Mouse (Mus musculus) hindbrain, embryonic 15.5 days (tissue): Measurements from ENCODE around the gene Rest. TPM values are rescaled to one million over a fixed set of nuclear protein-coding genes. Genes with fewer than 3 reads are reported as not detected.

ENCODE experiments used
- ATAC-seq: fragments of 200-750 bp; cut with Nextera tagmentation; 2 replicates; pipeline ENCODE4 v1.8.0; 2017; ENCODE audit warnings: low read depth, moderate number of reproducible peaks, moderate TSS enrichment; ENCODE audit not compliant: low FRiP score
- H3K27ac ChIP-seq: fragments of 300-500 bp; sonication (generic); replicated peaks from 2 replicates; pipeline ENCODE4 v1.5.1; 2015; ENCODE audit warnings: mild to moderate bottlenecking, inconsistent platforms
- H3K27me3 ChIP-seq: fragments of 300-500 bp; sonication (generic); 2 replicates; pipeline ENCODE4 v1.6.1; 2015; ENCODE audit warnings: control low read depth, inconsistent platforms
- H3K36me3 ChIP-seq: fragments of 300-500 bp; sonication (generic); 2 replicates; pipeline ENCODE4 v1.6.1; 2015; ENCODE audit warnings: control low read depth, inconsistent platforms
- H3K4me1 ChIP-seq: fragments of 300-500 bp; sonication (generic); replicated peaks from 2 replicates; pipeline ENCODE4 v1.6.1; 2015; ENCODE audit warnings: control low read depth, inconsistent platforms
- H3K4me2 ChIP-seq: fragments of 300-500 bp; sonication (generic); 2 replicates; pipeline ENCODE4 v1.6.1; 2015; ENCODE audit warnings: moderate library complexity, mild to moderate bottlenecking, inconsistent platforms
- H3K4me3 ChIP-seq: fragments of 300-500 bp; sonication (generic); 2 replicates; pipeline ENCODE4 v1.5.1; 2015; ENCODE audit warnings: mild to moderate bottlenecking, inconsistent platforms
- H3K9ac ChIP-seq: fragments of 300-500 bp; sonication (generic); 2 replicates; pipeline ENCODE4 v1.6.1; 2015; ENCODE audit warnings: inconsistent platforms
- H3K9me3 ChIP-seq: fragments of 300-500 bp; sonication (generic); 2 replicates; pipeline ENCODE4 v1.6.1; 2016; ENCODE audit warnings: control low read depth, inconsistent platforms
- WGBS: fragments of 180-500 bp; shearing (Covaris S2); methylation state at CpG from one replicate; pipeline ENCODE4 v1.1.7; 2015; 5-methylcytosine and 5-hydroxymethylcytosine counted together
- polyA plus RNA-seq: library from polyadenylated mRNA; unstranded; fragments of >200 nt; fragmentation: Nextera tagmentation; extraction: Ambion mirVana; gene quantifications from 2 replicates; pipeline ENCODE4 v1.2.1, GENCODE M21; 2015

The Rest gene
- polyA plus RNA-seq, 1 experiment from 2014 or later: 7.1 TPM

DNA sequence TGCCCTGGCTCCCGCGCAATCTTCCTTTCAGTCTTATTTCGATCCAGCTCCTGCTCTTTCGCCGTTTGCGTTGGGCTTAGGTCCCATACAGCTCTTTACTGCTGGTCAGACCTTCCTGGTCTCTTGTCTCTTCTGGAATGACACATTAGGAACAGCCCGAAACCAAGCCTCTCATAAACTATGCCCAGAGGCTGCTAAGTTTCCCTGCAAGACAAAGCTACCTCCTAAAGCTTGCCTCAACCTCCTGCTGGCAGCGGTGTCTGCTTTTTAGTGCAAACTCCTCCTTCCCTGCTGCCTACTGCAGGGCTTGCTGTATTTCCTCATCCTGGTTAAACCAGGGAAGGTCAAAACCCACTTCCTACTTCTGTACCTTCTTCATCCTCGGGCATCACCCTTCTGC, 15.2 kb upstream of the Rest start:
- H3K4me1 ChIP-seq: peaks cover 13% of the 10 kb centered on the region
- H3K4me2 ChIP-seq: no peak overlapping the region
- WGBS: 71% methylated on average over 9 of the region's 9 CpGs
- H3K9me3 ChIP-seq: no peaks in the 10 kb centered on the region
- no peak overlapping the region for H3K27ac ChIP-seq
- H3K9ac ChIP-seq: no peak overlapping the region
- no peaks in the 10 kb centered on the region for H3K27me3 ChIP-seq
- H3K4me3 ChIP-seq: no peak overlapping the region
- H3K36me3 ChIP-seq: no peaks in the 10 kb centered on the region
- ATAC-seq: no peak

GRCm38 (mm10) chr5:77251656-77252055, 13.6 kb upstream of the Rest start:
- no peak for ATAC-seq
- Histone ChIP-seq H3K4me1 (no peaks in the 10 kb centered on the region), H3K4me2 (no peak overlapping the region), H3K9me3 (no peaks in the 10 kb centered on the region), H3K36me3 (no peaks in the 10 kb centered on the region), H3K9ac (no peak overlapping the region), H3K4me3 (no peak overlapping the region), H3K27ac (no peak overlapping the region), H3K27me3 (no peaks in the 10 kb centered on the region)
- WGBS: 45% methylated on average over 5 of the region's 5 CpGs

- no peaks in the 10 kb centered on the region for H3K4me1 ChIP-seq
- no peak overlapping the region for H3K27ac ChIP-seq
- no peak for ATAC-seq
- no peak overlapping the region for H3K4me3 ChIP-seq
- H3K9me3 ChIP-seq: no peaks in the 10 kb centered on the region
- no peaks in the 10 kb centered on the region for H3K36me3 ChIP-seq
- no peak overlapping the region for H3K4me2 ChIP-seq
- H3K27me3 ChIP-seq: no peaks in the 10 kb centered on the region
- 56% methylated on average over 8 of the region's 8 CpGs for WGBS
- no peak overlapping the region for H3K9ac ChIP-seq
Measured at GRCm38 (mm10) chr5:77252115-77252827, 13.0 kb upstream of the Rest start.

DNA sequence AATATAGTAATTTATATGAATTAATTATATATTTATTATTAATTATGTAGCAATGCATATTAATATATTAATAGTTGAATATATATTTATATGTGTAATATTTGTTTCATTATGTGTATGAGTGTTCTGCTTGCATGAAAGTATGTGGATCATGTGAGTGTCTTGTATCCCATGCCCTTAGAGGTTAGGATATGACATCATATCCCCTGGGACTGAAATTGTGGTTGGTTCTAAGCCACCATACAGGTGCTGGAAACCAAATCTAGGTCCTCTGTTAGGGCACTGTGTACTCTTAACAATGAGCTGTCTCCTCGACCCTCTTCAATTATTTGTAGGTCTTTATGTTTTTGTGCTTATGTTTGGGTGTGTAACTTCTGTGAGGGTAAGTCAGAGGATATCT, 12.1 kb upstream of the Rest start:
- no peaks in the 10 kb centered on the region for H3K4me1 ChIP-seq
- no peaks in the 10 kb centered on the region for H3K36me3 ChIP-seq
- H3K4me3 ChIP-seq: no peak overlapping the region
- no peak overlapping the region for H3K27ac ChIP-seq
- H3K27me3 ChIP-seq: no peaks in the 10 kb centered on the region
- no peak for ATAC-seq
- WGBS: 86% methylated on average over 1 of the region's 1 CpGs
- H3K4me2 ChIP-seq: no peak overlapping the region
- H3K9ac ChIP-seq: no peak overlapping the region
- no peaks in the 10 kb centered on the region for H3K9me3 ChIP-seq

DNA sequence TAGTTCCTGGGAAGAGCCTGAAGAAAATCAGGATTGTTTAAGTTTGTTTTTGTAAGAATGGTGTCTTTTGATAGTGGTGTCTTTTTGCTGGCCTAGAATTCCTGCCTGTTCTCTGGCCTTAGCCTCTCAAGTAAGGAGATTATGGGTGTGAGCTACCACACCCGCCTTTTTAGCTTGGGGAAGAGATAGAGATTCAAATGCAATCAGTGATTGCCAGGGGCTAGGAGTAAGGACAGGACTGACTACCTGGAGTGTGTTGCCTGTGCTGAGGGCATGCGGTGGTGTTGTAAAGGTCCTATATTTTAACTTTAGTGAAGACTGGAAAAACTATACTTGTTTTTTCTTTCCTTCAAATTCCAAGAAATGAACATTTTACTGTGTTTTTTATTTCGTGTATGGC, 10.9 kb upstream of the Rest start:
- ATAC-seq: no peak
- Histone ChIP-seq H3K4me2 (no peak overlapping the region), H3K36me3 (no peaks in the 10 kb centered on the region), H3K9ac (no peak overlapping the region), H3K27ac (no peak overlapping the region), H3K27me3 (no peaks in the 10 kb centered on the region), H3K9me3 (no peaks in the 10 kb centered on the region), H3K4me3 (no peak overlapping the region), H3K4me1 (no peaks in the 10 kb centered on the region)
- 73% methylated on average over 3 of the region's 3 CpGs for WGBS

- WGBS: 81% methylated on average over 3 of the region's 3 CpGs
- no peaks in the 10 kb centered on the region for H3K27me3 ChIP-seq
- H3K36me3 ChIP-seq: no peaks in the 10 kb centered on the region
- H3K4me1 ChIP-seq: no peaks in the 10 kb centered on the region
- no peak overlapping the region for H3K9ac ChIP-seq
- H3K27ac ChIP-seq: no peak overlapping the region
- no peak overlapping the region for H3K4me3 ChIP-seq
- no peak for ATAC-seq
- H3K9me3 ChIP-seq: no peaks in the 10 kb centered on the region
- no peak overlapping the region for H3K4me2 ChIP-seq
Measured at GRCm38 (mm10) chr5:77257603-77258002, 7.7 kb upstream of the Rest start.

- no peak for ATAC-seq
- no peak overlapping the region for H3K27ac ChIP-seq
- no peaks in the 10 kb centered on the region for H3K36me3 ChIP-seq
- H3K4me2 ChIP-seq: no peak overlapping the region
- H3K27me3 ChIP-seq: no peaks in the 10 kb centered on the region
- H3K9me3 ChIP-seq: no peaks in the 10 kb centered on the region
- no peak overlapping the region for H3K4me3 ChIP-seq
- no peaks in the 10 kb centered on the region for H3K4me1 ChIP-seq
- H3K9ac ChIP-seq: no peak overlapping the region
Measured at GRCm38 (mm10) chr5:77259315-77259714, 6.0 kb upstream of the Rest start.

DNA sequence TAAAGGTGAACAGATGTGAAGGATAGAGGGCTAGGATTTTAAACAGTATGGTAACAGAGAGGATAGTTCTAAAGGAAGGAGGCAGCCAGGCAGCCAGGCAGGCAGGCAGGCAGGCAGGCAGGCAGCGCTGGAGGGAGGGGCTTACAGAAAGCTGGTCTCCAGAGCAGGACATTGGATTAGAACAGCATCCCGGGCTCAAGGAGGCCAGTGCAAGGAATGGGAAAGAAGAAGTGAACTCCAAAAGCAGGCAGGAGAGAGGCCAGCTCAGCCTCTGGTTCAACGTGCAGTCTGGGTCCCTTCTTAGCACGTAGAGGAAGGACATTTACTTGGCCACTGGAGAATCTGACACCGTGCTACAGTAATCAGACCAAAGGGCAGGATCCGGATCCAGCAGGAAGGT, 5.2 kb upstream of the Rest start:
- no peaks in the 10 kb centered on the region for H3K27me3 ChIP-seq
- no peak overlapping the region for H3K4me2 ChIP-seq
- H3K9ac ChIP-seq: no peak overlapping the region
- no peaks in the 10 kb centered on the region for H3K36me3 ChIP-seq
- WGBS: 67% methylated on average over 6 of the region's 6 CpGs
- no peaks in the 10 kb centered on the region for H3K9me3 ChIP-seq
- 0 out of 2 replicates have a peak, but pooled peaks cover 2% of the 10 kb centered on the region for H3K4me1 ChIP-seq
- H3K4me3 ChIP-seq: no peak overlapping the region
- no peak overlapping the region for H3K27ac ChIP-seq
- ATAC-seq: no peak

GRCm38 (mm10) chr5:77261137-77261536, 4.2 kb upstream of the Rest start:
- no peak for ATAC-seq
- Histone ChIP-seq H3K4me3 (no peak overlapping the region), H3K9ac (no peak overlapping the region), H3K36me3 (no peaks in the 10 kb centered on the region), H3K4me2 (no peak overlapping the region), H3K4me1 (0 out of 2 replicates have a peak, but pooled peaks cover 2% of the 10 kb centered on the region), H3K27me3 (no peaks in the 10 kb centered on the region), H3K9me3 (no peaks in the 10 kb centered on the region), H3K27ac (no peak overlapping the region)
- WGBS: 74% methylated on average over 4 of the region's 4 CpGs

DNA sequence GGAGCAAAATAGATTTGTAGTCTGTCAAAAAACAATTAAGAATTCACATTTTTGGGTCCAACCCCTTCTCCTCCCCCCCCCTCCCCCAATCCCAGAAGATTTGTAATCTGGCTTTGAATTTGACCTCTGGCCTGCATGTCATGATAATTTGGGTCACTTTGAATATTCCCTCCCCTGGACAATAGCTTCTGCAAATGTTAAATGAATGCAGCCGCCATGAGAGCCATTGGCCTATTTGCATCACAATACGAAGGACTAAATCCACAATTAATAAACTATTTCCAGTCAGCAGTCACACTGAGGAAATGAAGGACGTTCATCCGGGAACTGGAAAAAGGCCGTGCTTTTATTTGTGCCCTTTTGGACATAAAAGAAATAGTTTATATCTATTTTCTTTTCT, 3.2 kb upstream of the Rest start:
- Histone ChIP-seq H3K9me3 (no peaks in the 10 kb centered on the region), H3K36me3 (no peaks in the 10 kb centered on the region), H3K4me3 (no peak overlapping the region), H3K4me1 (peaks cover 9% of the 10 kb centered on the region), H3K4me2 (no peak overlapping the region), H3K27me3 (no peaks in the 10 kb centered on the region), H3K9ac (no peak overlapping the region), H3K27ac (no peak overlapping the region)
- ATAC-seq: no peak
- WGBS: 21% methylated on average over 5 of the region's 5 CpGs

DNA sequence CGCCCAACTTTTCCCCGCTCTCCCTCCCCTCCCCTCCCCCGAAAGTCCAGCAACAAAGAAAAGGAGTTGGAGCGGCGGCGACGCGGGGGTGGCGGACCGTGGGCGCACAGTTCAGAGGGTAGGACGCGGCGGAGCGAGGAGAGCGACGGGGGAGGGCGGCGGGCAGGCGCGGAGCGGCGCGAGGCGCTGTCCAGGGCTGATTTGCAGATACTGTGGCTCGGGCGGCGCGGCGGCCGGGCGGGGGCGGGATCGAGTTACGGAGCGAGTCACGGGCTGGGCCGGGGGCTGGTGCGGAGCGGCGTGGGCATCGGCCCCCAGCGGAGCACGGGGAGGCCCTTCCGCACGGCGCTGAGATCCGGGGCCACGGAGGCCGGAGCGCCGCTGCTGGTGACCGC, 377 bp downstream of the Rest start:
- Histone ChIP-seq H3K9me3 (no peaks in the 10 kb centered on the region), H3K4me3 (peak overlapping the region; percentile 89), H3K27me3 (no peaks in the 10 kb centered on the region), H3K9ac (peak overlapping the region; percentile 74), H3K36me3 (no peaks in the 10 kb centered on the region), H3K4me2 (peak overlapping the region; percentile 71), H3K27ac (peak overlapping the region; percentile 84), H3K4me1 (peaks cover 16% of the 10 kb centered on the region)
- peak; percentile 85 for ATAC-seq
- WGBS: 0% methylated on average over 27 of the region's 53 CpGs

DNA sequence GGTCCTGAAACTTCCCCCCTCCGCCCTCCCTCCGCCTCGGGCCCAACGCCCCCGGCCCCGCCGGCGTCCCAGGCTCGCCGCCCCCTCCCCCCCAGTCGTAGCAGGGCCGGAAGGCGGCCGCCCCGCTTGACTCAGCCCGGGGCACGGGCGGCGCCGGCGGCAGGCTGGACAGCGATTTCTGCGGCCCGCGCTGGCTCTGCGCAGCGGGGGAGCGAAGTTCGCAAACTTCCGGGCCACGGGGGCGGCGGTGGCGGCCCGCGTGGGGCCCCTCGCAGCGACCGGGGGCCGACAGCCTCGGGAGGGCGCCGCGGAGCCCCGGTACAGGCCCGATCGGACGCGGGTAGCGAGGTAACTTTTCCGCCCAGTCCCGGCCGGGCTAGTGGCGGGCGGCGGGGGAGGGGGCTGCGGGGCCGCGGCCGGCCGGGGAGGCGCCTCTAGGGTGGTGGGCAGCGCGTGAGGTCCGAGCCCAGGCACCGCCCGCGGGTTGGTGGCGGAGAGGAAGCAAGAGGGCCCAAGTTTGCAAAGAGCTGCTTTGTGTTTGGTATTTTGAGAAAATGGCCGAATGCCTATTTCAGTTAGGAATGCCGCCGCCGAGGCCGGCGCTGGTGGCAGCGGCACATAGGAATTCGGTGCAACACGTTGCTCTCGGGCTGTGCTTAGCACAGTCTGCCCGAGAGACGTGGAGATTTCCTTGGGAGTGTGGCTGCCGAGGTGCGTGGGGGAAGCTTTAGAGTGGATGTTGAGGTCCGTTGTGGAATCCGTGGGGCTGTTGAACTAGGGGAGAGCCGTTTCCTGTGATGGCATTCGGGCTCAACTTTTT, 985 bp downstream of the Rest start:
- H3K4me1 ChIP-seq: peaks cover 16% of the 10 kb centered on the region
- peak overlapping the region; percentile 84 for H3K27ac ChIP-seq
- H3K27me3 ChIP-seq: no peaks in the 10 kb centered on the region
- peak overlapping the region; percentile 89 for H3K4me3 ChIP-seq
- peak overlapping the region; percentile 74 for H3K9ac ChIP-seq
- ATAC-seq: peak; percentile 68
- peak overlapping the region; percentile 71 for H3K4me2 ChIP-seq
- no peaks in the 10 kb centered on the region for H3K9me3 ChIP-seq
- no peaks in the 10 kb centered on the region for H3K36me3 ChIP-seq
- WGBS: 0% methylated on average over 62 of the region's 87 CpGs
